Mouse (Mus musculus) CD4-positive, CD25-positive, alpha-beta regulatory T cell, adult 4 months (primary cell): Measurements from ENCODE around the gene Barx1. TPM values are rescaled to one million over a fixed set of nuclear protein-coding genes. Genes with fewer than 3 reads are reported as not detected.

ENCODE experiments used
- polyA plus RNA-seq, 2 experiments: library from polyadenylated mRNA; unstranded; fragments of 100-300 nt; shearing (Covaris generic); gene quantifications; one replicate each; pipeline ENCODE4 v1.2.1; 2017

Gene Barx1
- polyA plus RNA-seq, 2 experiments from 2014 or later = not detected

Other genes starting within 250 kb of the Barx1 start
- 10 to 100 TPM; 14.7 to 18.3 TPM for gene Zfp169, start 149.5 kb upstream of the Barx1 start, polyA plus RNA-seq
- 1 to 10 TPM; 3.5 to 4.5 TPM for gene A830005F24Rik, start 149.4 kb upstream of the Barx1 start, polyA plus RNA-seq
- 1 to 10 TPM in 1 of 2 experiments, under 1 TPM in 1; 0.79 to 1.6 TPM for gene Ptpdc1, start 37.3 kb upstream of the Barx1 start, polyA plus RNA-seq
- gene Phf2, start 208.1 kb downstream of the Barx1 start, polyA plus RNA-seq = 1 to 10 TPM; 2.5 to 2.9 TPM